Mouse (Mus musculus) neutrophil, adult 5-6 weeks (primary cell): ENCODE results near the gene Schip1. TPM values are rescaled to one million over a fixed set of nuclear protein-coding genes. Genes with fewer than 3 reads are reported as not detected.

Experiments
- ATAC-seq: fragments of 151-379, 151-347 bp; 2 replicates; pipeline ENCODE4 v1.8.0; 2017; ENCODE audit warnings: mild to moderate bottlenecking, moderate TSS enrichment; ENCODE audit not compliant: insufficient number of reproducible peaks, poor library complexity, low FRiP score, severe bottlenecking; ENCODE audit errors: extremely low read depth
- total RNA-seq: library from RNA; stranded (forward); fragments of 200-1000 nt; gene quantifications from 2 replicates; pipeline ENCODE4 v1.2.3, GENCODE M21; 2017

Gene Schip1
- total RNA-seq, 1 experiment from 2014 or later: 0.35 TPM

DNA sequence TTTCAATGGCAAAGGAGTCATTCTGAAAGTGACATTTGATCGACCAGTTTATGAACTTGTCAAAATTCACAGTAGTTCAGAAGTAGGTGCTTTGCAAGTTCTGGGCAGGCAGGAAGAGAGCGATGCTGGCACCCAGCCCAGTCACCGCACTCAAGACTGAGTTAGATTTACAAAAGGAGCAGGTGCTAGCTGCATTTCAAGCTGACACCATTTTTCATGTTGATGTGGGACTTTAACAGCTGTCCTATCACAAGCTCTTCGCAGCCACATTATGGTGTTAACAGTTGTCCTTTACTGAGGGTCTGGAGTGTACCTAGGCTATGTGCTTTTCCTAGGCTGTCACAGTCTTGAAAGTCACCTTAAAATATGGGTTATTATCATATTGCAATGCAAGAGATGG, 181.6 kb downstream of the Schip1 start:
- ATAC-seq: no peak

DNA sequence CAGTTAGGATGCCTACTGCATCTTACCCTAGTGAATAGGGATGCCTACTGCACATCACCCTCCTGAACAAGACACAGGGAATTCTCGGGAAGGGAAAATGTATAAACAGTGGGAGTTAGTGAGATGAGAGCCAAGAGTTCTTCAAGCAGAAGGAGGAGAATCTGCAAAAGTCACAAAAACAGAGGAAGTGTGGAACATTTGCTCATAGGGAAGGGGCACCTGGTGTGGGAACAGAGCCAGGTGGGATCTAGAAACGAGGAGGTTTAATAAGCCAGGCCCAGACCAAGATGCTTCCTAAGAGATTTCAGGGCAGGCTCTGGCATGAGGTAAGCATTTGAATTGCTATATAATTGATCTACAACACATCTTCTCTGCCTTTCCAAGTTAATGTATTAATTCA, 186.0 kb downstream of the Schip1 start:
- ATAC-seq: no peak

DNA sequence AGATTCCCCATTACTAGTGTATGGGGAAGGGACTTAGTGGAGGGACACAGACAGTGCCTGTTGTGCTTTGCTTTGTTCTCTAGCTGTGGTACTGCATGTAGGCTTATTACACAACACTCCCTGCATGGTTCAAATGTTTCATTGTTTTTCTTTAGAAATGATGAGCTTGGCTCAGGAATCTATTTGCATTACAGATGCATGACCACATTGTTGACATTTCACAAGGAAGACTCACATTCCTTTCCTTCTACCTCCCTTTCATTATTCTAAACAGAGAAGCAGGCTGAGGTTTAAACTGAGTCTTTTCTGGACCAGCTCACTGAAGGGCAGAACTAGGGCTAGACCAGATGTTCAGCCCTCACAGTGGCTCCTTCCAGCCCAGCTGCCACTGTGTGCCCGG, 187.7 kb downstream of the Schip1 start:
- ATAC-seq: no peak

DNA sequence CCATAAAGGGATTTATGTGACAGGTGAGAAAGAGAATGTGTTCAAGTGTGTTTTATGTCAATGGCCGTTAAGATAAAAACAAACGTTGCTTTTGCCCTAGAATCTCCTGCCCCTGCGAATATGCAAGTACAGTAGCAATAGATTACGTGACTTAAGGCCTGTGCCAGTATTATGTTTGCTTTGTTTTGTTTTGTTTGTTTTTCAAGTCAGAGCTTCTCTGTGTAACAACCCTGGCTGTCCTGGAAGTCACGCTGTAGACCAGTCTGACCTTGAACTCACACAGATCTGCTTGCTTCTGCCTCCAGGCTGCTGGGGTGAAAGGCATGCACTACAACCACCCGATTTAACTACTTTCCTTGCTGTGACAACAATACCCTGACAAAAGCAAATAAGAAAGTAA, 197.7 kb downstream of the Schip1 start:
- no peak for ATAC-seq

DNA sequence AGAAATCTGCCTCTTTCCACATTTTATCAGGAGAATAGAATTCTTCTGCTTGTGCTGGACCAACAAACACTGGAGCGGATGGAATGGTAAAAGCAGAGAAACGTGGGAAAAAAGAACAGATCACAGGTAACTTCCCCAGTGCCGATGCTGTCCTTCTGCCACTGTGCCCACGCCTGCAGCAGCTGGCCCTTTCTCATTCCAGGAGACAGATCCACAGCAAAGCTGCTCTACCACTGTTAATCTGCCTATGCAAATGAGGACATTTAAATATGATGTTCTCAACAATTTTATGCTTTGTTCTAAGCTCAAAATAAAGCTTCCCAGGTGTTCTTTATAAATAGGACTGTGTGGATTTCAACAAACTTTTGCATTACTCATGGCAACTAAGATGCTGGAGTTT, 203.3 kb downstream of the Schip1 start:
- no peak for ATAC-seq

- no peak for ATAC-seq
Observed at GRCm38 (mm10) chr3:68269251-68269650, 204.6 kb downstream of the Schip1 start.

- ATAC-seq: no peak
Observed at GRCm38 (mm10) chr3:68270246-68270645, 205.6 kb downstream of the Schip1 start.

DNA sequence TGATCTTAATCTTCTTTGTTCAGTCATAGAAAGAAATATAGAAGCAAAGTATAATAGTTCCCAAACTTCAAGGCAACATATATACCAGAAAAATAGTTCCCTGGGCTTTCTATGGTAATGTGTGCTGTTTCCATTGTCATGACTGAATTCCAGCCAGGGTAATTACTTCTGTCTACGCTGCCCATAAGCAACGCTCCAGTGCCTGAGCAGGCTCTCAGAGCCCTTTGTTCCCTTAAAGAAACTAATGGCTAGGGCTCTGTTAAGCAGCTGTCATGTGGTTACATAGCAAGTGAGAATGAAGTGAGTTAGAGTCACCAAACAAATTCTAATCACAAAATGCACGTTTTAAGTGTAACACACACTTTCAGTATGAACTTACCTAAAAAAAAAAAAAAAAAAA, 206.9 kb downstream of the Schip1 start:
- no peak for ATAC-seq

DNA sequence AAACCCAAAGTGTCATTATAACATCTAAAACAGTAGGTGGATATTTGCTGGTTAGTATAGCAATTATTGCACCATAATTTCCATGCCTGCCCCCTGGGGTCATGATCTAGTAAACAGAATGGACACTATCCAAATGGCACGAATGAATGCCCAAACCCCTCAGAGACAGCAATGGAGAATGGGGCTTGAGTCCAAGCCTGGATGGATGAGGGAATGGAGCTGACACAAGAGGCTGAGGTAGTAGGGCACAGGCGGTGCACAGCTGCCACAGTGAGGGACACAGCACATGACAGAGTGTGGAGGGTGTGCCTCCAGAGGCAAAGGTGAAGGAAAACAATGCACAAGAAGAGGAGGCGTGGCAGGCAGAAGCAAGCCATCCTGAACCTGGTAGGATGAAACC, 207.3 kb downstream of the Schip1 start:
- no peak for ATAC-seq

DNA sequence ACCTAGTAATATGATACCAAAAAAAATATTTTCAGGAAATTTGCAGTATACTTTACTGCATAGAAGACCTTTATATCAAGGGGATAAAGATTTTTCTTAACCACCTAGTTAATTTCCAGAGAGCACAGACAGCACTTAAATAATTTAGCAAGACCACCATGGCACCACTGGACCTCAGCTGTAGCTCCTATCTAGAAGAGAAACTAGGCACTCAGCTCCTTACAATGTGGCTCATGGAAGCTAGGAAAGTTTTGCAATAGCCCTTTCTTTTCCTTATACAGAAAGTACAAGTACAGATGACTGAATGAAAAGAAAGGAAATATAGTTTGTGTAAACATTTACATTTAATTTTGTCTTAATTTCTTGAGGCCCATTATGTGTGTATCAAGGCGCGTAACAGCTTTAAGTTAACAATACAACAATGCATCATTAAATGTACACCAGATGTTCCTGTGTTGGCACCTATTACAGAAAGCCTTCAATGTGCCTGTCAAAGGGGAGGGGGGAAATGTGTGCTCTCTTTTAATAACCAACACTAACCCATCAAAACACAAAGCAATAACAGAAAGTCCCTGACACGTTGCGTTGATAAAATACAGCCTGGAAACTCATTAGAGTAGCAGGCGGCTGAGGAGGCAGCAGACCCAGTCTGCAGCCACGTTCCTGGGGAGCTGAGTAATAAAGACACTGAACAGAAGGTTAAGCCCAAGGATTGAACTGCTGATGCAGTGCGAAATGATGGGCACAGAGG, 218.4 kb downstream of the Schip1 start:
- ATAC-seq: no peak

DNA sequence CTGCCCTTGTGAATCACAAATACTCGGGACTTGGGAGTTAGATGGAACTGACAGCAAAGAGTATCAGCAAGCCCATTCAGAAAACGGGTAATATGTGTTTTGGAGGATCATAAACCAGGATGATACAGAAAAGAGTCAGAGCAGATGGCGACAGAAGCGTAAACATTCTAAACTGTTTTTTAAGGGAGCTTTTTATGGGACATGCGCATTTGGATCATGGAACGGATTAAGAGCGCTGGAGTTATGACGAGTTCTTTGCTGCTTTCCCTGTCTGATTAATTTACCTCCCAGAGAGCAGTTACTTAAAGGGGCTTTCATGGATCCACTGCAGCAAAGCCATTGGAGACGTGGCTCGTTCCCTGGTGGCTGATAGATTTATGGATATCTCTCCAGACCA, 219.0 kb downstream of the Schip1 start:
- ATAC-seq: no peak

- no peak for ATAC-seq
Observed at GRCm38 (mm10) chr3:68284500-68284899, 219.9 kb downstream of the Schip1 start.

DNA sequence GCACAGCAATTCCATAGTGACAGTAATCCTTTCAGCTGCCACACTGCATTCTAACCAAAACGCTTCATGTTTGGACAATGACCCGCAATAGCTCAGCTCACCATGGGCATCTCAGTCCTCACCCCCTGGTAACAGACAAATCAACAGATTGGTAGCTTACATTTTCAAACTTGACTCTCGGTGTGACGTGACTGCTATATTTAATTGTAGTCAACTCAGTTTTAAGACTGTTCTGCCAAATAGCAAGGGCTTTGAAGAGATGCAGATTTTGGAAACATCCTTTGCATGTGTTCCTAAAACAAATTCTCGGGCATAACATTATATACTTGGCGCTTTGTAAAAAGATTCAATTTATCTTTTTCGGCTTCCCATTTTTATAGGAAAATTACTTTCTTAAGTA, 232.2 kb downstream of the Schip1 start:
- no peak for ATAC-seq

- no peak for ATAC-seq
Observed at GRCm38 (mm10) chr3:68305647-68306046, 241.0 kb downstream of the Schip1 start.

- no peak for ATAC-seq
Observed at GRCm38 (mm10) chr3:68306726-68307125, 242.1 kb downstream of the Schip1 start.

DNA sequence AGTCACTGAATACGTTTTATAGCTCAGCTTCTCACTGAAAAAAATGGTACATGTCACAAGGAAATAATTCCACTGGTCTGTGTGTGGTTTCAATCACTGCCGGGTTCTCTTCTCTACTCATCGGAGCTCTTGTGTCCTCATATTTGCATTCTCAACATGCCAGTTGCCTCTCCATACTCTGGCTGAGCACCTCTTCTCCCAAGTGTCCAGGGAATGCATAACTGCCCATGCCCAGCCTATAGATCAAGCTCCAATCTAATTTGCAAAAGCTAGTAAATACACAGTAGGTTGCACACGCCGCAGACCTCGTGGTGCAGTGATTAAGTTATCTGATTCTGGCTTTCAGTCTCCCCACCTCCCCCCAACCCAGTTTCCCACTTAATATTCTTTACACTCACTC, 261.0 kb downstream of the Schip1 start:
- no peak for ATAC-seq

GRCm38 (mm10) chr3:68332515-68332914, 267.9 kb downstream of the Schip1 start:
- ATAC-seq: no peak

GRCm38 (mm10) chr3:68335501-68335900, 270.9 kb downstream of the Schip1 start:
- no peak for ATAC-seq

GRCm38 (mm10) chr3:68350624-68351023, 286.0 kb downstream of the Schip1 start:
- no peak for ATAC-seq

GRCm38 (mm10) chr3:68351461-68351860, 286.9 kb downstream of the Schip1 start:
- no peak for ATAC-seq

DNA sequence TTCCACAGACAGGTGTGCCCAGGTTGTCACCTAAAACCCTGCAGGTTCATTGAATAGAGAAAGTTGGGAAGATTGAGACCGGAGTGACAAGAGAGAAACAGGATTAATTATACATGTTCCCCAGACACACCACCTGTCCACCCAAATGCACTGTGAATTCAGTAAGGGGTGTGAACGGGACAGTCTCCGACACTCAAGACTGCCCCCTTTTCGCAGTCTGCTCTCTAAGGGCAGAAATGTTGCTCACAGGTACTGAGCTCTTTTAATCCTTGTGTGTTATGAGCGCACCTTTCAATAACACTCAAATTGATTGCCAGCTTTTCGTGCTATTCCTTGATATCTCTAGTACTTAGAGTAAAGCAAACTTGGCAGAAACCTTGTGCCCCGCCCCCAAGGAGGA, 288.4 kb downstream of the Schip1 start:
- no peak for ATAC-seq
